Mouse (Mus musculus): ENCODE measurements around the gene Ddc. TPM values are rescaled to one million over a fixed set of nuclear protein-coding genes. Genes with fewer than 3 reads are reported as not detected.

Ddc gene
- total and polyA plus RNA-seq, 3 experiments, result 0.07 to 0.08 TPM; not detected in 1

DNA sequence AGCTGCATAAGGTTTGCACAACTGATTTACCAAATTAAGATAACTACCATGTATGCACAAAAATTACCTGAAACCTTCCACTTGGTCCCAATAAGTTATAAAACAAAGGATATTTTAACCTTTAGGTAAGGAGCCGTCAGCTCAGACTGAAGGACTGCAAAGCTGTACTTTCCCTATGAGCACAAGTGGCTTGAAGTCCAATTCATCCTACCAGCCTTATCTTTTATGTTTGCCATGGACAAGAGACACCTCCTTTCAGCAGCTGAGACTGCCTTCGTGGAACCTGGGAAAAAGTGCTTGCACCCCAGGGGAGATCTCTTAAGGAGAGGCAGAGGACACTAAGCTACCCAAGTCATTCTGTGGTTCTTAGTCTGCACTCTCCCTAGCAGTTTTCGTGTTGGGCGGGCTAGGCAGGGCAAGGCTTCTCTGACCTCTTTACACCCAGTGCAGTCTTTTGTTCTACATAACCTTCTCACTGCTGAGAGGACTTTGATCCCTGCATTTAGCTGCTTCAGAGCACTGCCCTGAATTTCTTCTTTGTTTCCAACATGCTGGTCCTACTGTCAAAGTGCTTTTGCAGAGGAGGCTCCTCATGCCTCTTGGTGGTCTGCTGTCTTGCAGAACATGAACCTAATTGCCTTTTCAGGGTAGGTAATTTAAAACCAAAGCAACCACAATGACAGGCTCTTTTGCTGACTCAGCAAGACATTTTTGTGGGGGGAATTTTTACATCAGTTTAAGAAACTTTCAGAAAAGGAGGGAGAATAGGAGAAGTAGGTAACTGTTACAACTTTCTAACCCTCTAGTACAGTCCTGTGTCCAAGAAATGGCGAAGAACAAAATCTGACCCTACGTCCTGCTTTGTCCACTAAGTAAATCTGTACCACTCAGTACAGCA, 44.6 kb upstream of the Ddc start:
- TF ChIP-seq USF2 (IDR thresholded peaks at IDR 0.05; ENCODE audit: borderline replicate concordance in 1 of 2, insufficient read depth in 1 of 2, low read depth in 1 of 2, low read length in 2 of 2), result no peak
- no peak for TF ChIP-seq MXI1 (IDR thresholded peaks at IDR 0.05; ENCODE audit: low read depth, low read length)
- peak; percentile 90 for TF ChIP-seq MAFK (IDR thresholded peaks at IDR 0.05; ENCODE audit: borderline replicate concordance, low read depth, low read length)
- TF ChIP-seq ZKSCAN1 (IDR thresholded peaks at IDR 0.05; ENCODE audit: low read depth, low read length), result no peak
- no peak for TF ChIP-seq USF1 (IDR thresholded peaks at IDR 0.05; ENCODE audit: low read depth, low read length)
- TF ChIP-seq UBTF (IDR thresholded peaks at IDR 0.05; ENCODE audit: borderline replicate concordance, insufficient read depth, low read depth, low read length), result no peak
- Histone ChIP-seq H3K4me3 (ENCODE audit: control insufficient read depth in 1 of 2, insufficient read depth in 1 of 2, low read depth in 2 of 2, low read length in 2 of 2) (no peak overlapping the region), H3K27ac (ENCODE audit: control insufficient read depth, low read depth, low read length) (no peak overlapping the region), H3K9ac (ENCODE audit: control insufficient read depth, low read depth, low read length, poor library complexity, severe bottlenecking) (no peak overlapping the region), H3K9me3 (replicated peaks; ENCODE audit: insufficient read depth, low read length) (no peaks in the 10 kb centered on the region), H3K79me2 (ENCODE audit: control insufficient read depth, insufficient read depth, low read length, poor library complexity) (no peaks in the 10 kb centered on the region), H3K27me3 (ENCODE audit: control insufficient read depth in 1 of 2, insufficient read depth in 2 of 2, low read length in 2 of 2) (peaks cover 0 to 2% of the 10 kb centered on the region in 2 experiments; a peak in 3 of 4 replicates), H3K4me1 (ENCODE audit: control insufficient read depth in 1 of 2, insufficient read depth in 2 of 2, low read length in 2 of 2) (peaks cover 0 to 3% of the 10 kb centered on the region in 2 experiments; a peak in 1 of 4 replicates), H3K36me3 (ENCODE audit: control insufficient read depth in 1 of 2, insufficient read depth in 2 of 2, low read length in 2 of 2) (no peaks in the 10 kb centered on the region)
- no peak for DNase-seq (ENCODE audit: low read depth, low spot score)

DNA sequence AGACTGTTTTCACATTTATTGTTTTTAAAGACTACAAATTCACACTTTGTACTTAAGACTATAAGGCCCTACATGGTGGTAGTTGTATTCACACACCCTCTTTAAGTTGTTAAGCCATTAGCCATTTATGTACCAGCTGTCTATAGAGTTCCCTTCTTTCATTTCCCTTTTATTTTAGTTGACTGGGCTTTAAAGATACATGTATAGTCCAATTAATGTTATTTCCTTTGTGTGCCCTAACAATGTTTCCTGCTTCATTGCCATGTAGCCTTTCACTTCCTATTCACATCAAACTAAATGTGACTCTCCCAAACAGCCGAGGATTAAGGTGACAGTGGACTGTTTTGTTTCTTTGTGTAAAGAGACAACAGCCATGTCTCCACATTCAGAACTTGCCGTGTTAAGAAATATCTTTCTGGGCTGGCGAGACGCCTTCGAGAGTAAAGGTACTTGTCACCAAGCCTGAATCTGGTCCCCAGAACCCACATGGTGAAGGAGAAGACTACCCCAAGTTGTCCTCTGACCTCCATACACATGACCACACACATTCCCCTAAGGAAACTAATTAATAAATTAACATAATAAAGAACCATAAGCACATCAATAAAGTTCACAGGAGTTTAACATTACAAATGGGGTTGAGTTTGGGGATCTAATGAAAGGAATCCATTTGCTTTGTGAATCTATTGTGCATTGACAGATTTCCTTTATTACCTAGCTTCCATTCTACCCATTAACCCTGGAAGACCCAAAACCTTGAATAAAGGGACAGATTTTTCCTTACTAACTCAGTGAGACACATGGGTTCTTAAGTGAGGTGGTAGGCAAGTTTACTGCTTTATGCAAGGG, 43.1 kb upstream of the Ddc start:
- H3K9ac ChIP-seq (ENCODE audit: control insufficient read depth, low read depth, low read length, poor library complexity, severe bottlenecking), result no peak overlapping the region
- H3K4me1 ChIP-seq (ENCODE audit: control insufficient read depth in 1 of 2, insufficient read depth in 2 of 2, low read length in 2 of 2), result peaks cover 0 to 3% of the 10 kb centered on the region in 2 experiments; a peak in 1 of 4 replicates
- no peaks in the 10 kb centered on the region for H3K9me3 ChIP-seq (replicated peaks; ENCODE audit: insufficient read depth, low read length)
- no peaks in the 10 kb centered on the region for H3K79me2 ChIP-seq (ENCODE audit: control insufficient read depth, insufficient read depth, low read length, poor library complexity)
- no peaks in the 10 kb centered on the region for H3K36me3 ChIP-seq (ENCODE audit: control insufficient read depth in 1 of 2, insufficient read depth in 2 of 2, low read length in 2 of 2)
- no peak overlapping the region for H3K4me3 ChIP-seq (ENCODE audit: control insufficient read depth in 1 of 2, insufficient read depth in 1 of 2, low read depth in 2 of 2, low read length in 2 of 2)
- TF ChIP-seq POLR2AphosphoS5 (IDR thresholded peaks at IDR 0.05; ENCODE audit: borderline replicate concordance, low read depth, low read length) (no peak), MAZ (IDR thresholded peaks at IDR 0.05; ENCODE audit: low read depth, low read length) (no peak), TBP (IDR thresholded peaks at IDR 0.05; ENCODE audit: low read depth, low read length) (no peak), TAL1 (IDR thresholded peaks at IDR 0.05; ENCODE audit: low read length) (no peak), KAT2A (conservative IDR thresholded peaks at IDR 0.05; ENCODE audit: low read depth, low read length) (no peak), MYC (IDR thresholded peaks at IDR 0.05; ENCODE audit: low read depth, low read length) (no peak), CHD2 (IDR thresholded peaks at IDR 0.05; ENCODE audit: low read length) (no peak), ZMIZ1 (IDR thresholded peaks at IDR 0.05; ENCODE audit: low read depth, low read length) (no peak), JUND (IDR thresholded peaks at IDR 0.05; ENCODE audit: low read depth, low read length) (no peak), CHD1 (IDR thresholded peaks at IDR 0.05; ENCODE audit: low read depth, low read length) (no peak), POLR2AphosphoS2 (IDR thresholded peaks at IDR 0.05; ENCODE audit: low read length) (no peak), GATA1 (IDR thresholded peaks at IDR 0.05; ENCODE audit: low read depth, low read length) (no peak)
- no peak overlapping the region for H3K27ac ChIP-seq (ENCODE audit: control insufficient read depth, low read depth, low read length)
- no peak for DNase-seq (ENCODE audit: low read depth, low spot score)
- H3K27me3 ChIP-seq (ENCODE audit: control insufficient read depth in 1 of 2, insufficient read depth in 2 of 2, low read length in 2 of 2), result peaks cover 0 to 2% of the 10 kb centered on the region in 2 experiments; a peak in 3 of 4 replicates

Data from MEL (cell line).